Comparison of ENCODE assay signal across 25 mouse cellular contexts in the genomic region with DNA sequence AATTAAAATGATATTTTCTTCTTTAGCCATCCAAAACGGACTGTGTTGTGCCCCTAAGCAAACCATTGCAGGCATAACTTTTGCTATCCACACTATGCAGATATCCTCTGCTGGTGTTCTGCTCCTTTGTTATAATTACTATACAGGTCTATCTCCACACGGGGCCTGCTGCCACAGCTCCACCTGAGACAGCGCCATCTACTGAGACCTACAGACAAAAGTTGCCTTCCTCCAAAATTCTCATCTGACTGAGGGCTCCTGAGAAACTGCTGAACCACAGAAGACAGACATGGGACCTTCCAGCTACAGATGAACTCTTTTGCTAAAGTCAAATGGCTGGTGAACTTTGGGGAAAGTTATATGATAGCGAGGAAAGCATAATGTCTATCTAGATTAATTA. TPM values are rescaled to one million over a fixed set of nuclear protein-coding genes. Genes with fewer than 3 reads are reported as not detected.
DNase-seq lines count a peak whose midpoint lies in the region; ATAC-seq and TF ChIP-seq lines count a peak whose summit lies in the region.
"Not testable (repeated sequence)": the region's sequence is repeated elsewhere in the genome, so short reads cannot be mapped to it uniquely, and the experiment has no call there.
"Had no signal": no experiment of that assay in that cellular context is flagged by ENCODE, and none has a peak within 500 bp of the region (broad histone marks: within the 10 kb centered on the region; RNA-seq: fewer than 3 reads in every experiment).

No protein-coding gene starts in this region.

- H3K9me3 ChIP-seq in CH12.LX (replicated peaks; ENCODE audit: low read length); MEL (replicated peaks; ENCODE audit: insufficient read depth, low read length); lung, postnatal 0 days (ENCODE audit: low read length): not testable (repeated sequence)

- not testable (repeated sequence) for TF ChIP-seq POLR2A in CH12.LX (IDR thresholded peaks at IDR 0.05; ENCODE audit: low read depth, low read length); MEL (IDR thresholded peaks at IDR 0.05; ENCODE audit: control insufficient read depth in 1 of 2, insufficient read depth in 1 of 2, low read depth in 1 of 2, low read length in 2 of 2, poor library complexity in 1 of 2); heart, adult 2 months (IDR thresholded peaks at IDR 0.05; ENCODE audit: insufficient read depth, low read depth, low read length)

- in situ Hi-C loops in CH12.LX (cut with MboI; ENCODE audit: low pct_ligation_motif_present, low pct_unique_long_range_greater_than_20kb, low sequenced_read_pairs) = not testable (repeated sequence)

- ATAC-seq in lung, postnatal 0 days = not testable (repeated sequence)

- not testable (repeated sequence) for H3K9ac ChIP-seq in CH12.LX (ENCODE audit: insufficient read depth, low read depth); MEL (ENCODE audit: control insufficient read depth, low read depth, low read length, poor library complexity, severe bottlenecking); heart, adult 2 months (ENCODE audit: low read depth, low read length); lung, postnatal 0 days (replicated peaks; ENCODE audit: low read depth)

- not testable (repeated sequence) for H3K4me1 ChIP-seq in CH12.LX (ENCODE audit: control insufficient read depth in 1 of 2, insufficient read depth in 2 of 2); MEL (ENCODE audit: control insufficient read depth in 1 of 2, insufficient read depth in 2 of 2, low read length in 2 of 2); heart, adult 2 months (ENCODE audit: control insufficient read depth, insufficient read depth, low read length); lung, postnatal 0 days (ENCODE audit: insufficient read depth, low read depth, low read length)

- not testable (repeated sequence) for H3K36me3 ChIP-seq in CH12.LX (replicated peaks in 1 of 2; ENCODE audit: control insufficient read depth in 1 of 2, insufficient read depth in 1 of 2, low read length in 1 of 2); MEL (ENCODE audit: control insufficient read depth in 1 of 2, insufficient read depth in 2 of 2, low read length in 2 of 2); heart, adult 2 months (ENCODE audit: control insufficient read depth, insufficient read depth, low read length); lung, postnatal 0 days (ENCODE audit: insufficient read depth, low read length)

- TF ChIP-seq RAD21 in CH12.LX (IDR thresholded peaks at IDR 0.05; ENCODE audit: low read depth, low read length) = not testable (repeated sequence)
- TF ChIP-seq RAD21 in MEL (IDR thresholded peaks at IDR 0.05; ENCODE audit: low read depth, low read length) = peak; percentile 22

- DNase-seq in CH12.LX (ENCODE audit: extremely low read depth) = peak; percentile 0
- peak; percentile 15 for DNase-seq in MEL (ENCODE audit: low read depth, low spot score)
- peak; percentile 3 for DNase-seq in brain, adult 2 months (ENCODE audit: low read depth, low spot score)
- DNase-seq in heart, adult 2 months; lung, postnatal 0 days (ENCODE audit: low spot score): not testable (repeated sequence)
- peak; percentile 21 for DNase-seq in kidney, adult 9 months

- not testable (repeated sequence) for H3K27ac ChIP-seq in CH12.LX (ENCODE audit: insufficient read depth, low read depth); MEL (ENCODE audit: control insufficient read depth, low read depth, low read length); heart, adult 2 months; lung, postnatal 0 days (ENCODE audit: low read length)

- dilution Hi-C loops in CH12.LX (cut with MboI; ENCODE audit: extremely low pct_ligation_motif_present, extremely low pct_unique_long_range_greater_than_20kb, low sequenced_read_pairs) = not testable (repeated sequence)

- not testable (repeated sequence) for H3K4me3 ChIP-seq in CH12.LX (replicated peaks in 1 of 3; ENCODE audit: low read depth in 2 of 3, low read length in 2 of 3, poor library complexity in 1 of 3); MEL (ENCODE audit: control insufficient read depth in 1 of 2, insufficient read depth in 1 of 2, low read depth in 2 of 2, low read length in 2 of 2); heart, adult 2 months; lung, postnatal 0 days (ENCODE audit: low read depth, low read length)

- intact Hi-C loops in heart, adult 2 months (cut with DNase I) = not testable (repeated sequence)

- WGBS in heart, adult 2 months = 43% methylated on average over 4 of the region's 4 CpGs
- WGBS in lung, postnatal 0 days = 44% methylated on average over 4 of the region's 4 CpGs

- H3K27me3 ChIP-seq in CH12.LX (replicated peaks); MEL (ENCODE audit: control insufficient read depth in 1 of 2, insufficient read depth in 2 of 2, low read length in 2 of 2); heart, adult 2 months (ENCODE audit: control insufficient read depth, insufficient read depth, low read length); lung, postnatal 0 days (replicated peaks; ENCODE audit: insufficient read depth, low read length): not testable (repeated sequence)

- not testable (repeated sequence) for TF ChIP-seq EP300 in CH12.LX (IDR thresholded peaks at IDR 0.05; ENCODE audit: low read length); MEL (IDR thresholded peaks at IDR 0.05; ENCODE audit: low read depth in 1 of 2, low read length in 2 of 2); heart, adult 2 months (IDR thresholded peaks at IDR 0.05; ENCODE audit: insufficient read depth, low read depth, low read length); lung, postnatal 0 days (IDR thresholded peaks at IDR 0.05)

- not testable (repeated sequence) for H3K4me2 ChIP-seq in CH12.LX (ENCODE audit: insufficient read depth, low read depth, poor library complexity, severe bottlenecking); lung, postnatal 0 days (replicated peaks; ENCODE audit: low read depth, low read length)

- TF ChIP-seq CTCF in CH12.LX (conservative IDR thresholded peaks at IDR 0.05 in 1 of 2, IDR thresholded peaks at IDR 0.05 in 1 of 2; ENCODE audit: low read depth in 2 of 2, low read length in 2 of 2) = 0 out of 4 replicates have a peak, but pooled peaks of 1 of the 2 experiments have one; percentile 21
- TF ChIP-seq CTCF in MEL (IDR thresholded peaks at IDR 0.05 in 2 of 3, conservative IDR thresholded peaks at IDR 0.05 in 1 of 3; ENCODE audit: control insufficient read depth in 1 of 3, insufficient read depth in 1 of 3, low read depth in 2 of 3, low read length in 3 of 3, poor library complexity in 1 of 3, severe bottlenecking in 1 of 3) = peak in 2 of 3 experiments; percentile 35 to 48; a peak in 4 of 6 replicates
- 0 out of 2 replicates have a peak, but pooled peaks have one; percentile 12 for TF ChIP-seq CTCF in heart, adult 2 months (IDR thresholded peaks at IDR 0.05)
- peak; percentile 12; the same call in 1 of the 2 replicates for TF ChIP-seq CTCF in lung, postnatal 0 days (IDR thresholded peaks at IDR 0.05)

- not testable (repeated sequence) for H3K79me2 ChIP-seq in CH12.LX (replicated peaks; ENCODE audit: control insufficient read depth, extremely low read depth, insufficient read depth, poor library complexity, severe bottlenecking); MEL (ENCODE audit: control insufficient read depth, insufficient read depth, low read length, poor library complexity); heart, adult 2 months (replicated peaks; ENCODE audit: control insufficient read depth, insufficient read depth, low read length)

TF ChIP-seq in MEL, 35 proteins besides CTCF, POLR2A, EP300 and RAD21:
- TF ChIP-seq SMC3 (IDR thresholded peaks at IDR 0.05; ENCODE audit: low read depth, low read length) (peak; percentile 60), ZC3H11A (IDR thresholded peaks at IDR 0.05; ENCODE audit: low read depth, low read length) (peak; percentile 19; the same call in 1 of the 2 replicates)
TF ChIP-seq in MEL: peak in this region for 2; not testable (repeated sequence) for 33.

RNA-seq across cellular contexts. Expression of a gene that starts 47.1 kb away (rescaled TPM):
- not detected in 2 replicates for total RNA-seq in CH12.LX (2012; rRNA removed)
- not detected in 2 replicates for total RNA-seq in CH12.LX (2014; rRNA removed)
- polyA plus RNA-seq in CH12.LX (2012; ENCODE audit: insufficient read length, low read depth) = not detected in 2 replicates
- not detected in 2 replicates for total RNA-seq in MEL (2012; rRNA removed)
- not detected for polyA plus RNA-seq in MEL (2012; ENCODE audit: insufficient read depth in 1 of 2, insufficient read length in 2 of 2, low read depth in 1 of 2, low replicate concordance in 2 of 2, missing spikeins in 1 of 2)
- not detected for total RNA-seq in heart, adult 2 months (2021)
- not detected in 2 replicates for polyA plus RNA-seq in heart, adult 2 months (2012; rRNA removed)
- not detected in 2 replicates for polyA plus RNA-seq in lung, postnatal 0 days (2015; fragmentation: Nextera tagmentation; extraction: Ambion mirVana)
- total RNA-seq: adrenal gland, adult 8-10 months; adrenal gland, postnatal 36 days; gastrocnemius, postnatal 14 days; heart, adult 8-10 months; heart, postnatal 25 days had no signal
- polyA plus RNA-seq: brain, embryonic 14.5 days; CD4-positive, CD25-positive, alpha-beta regulatory T cell, adult 4 months; cortical plate, adult 2 months; embryonic facial prominence, embryonic 13.5 days; forebrain, embryonic 12.5 days; forebrain, embryonic 16.5 days; frontal cortex, adult 2 months; G1E; gonadal fat pad, adult 2 months; heart, embryonic 12.5 days; heart, embryonic 16.5 days; hindbrain, embryonic 10.5 days; hindbrain, embryonic 14.5 days; intestine, embryonic 16.5 days had no signal
